Mouse (Mus musculus): ENCODE measurements around the gene Nln.
A peak's percentile ranks its signal among the peaks of the same experiment; 100 is the strongest.

The Nln gene

GRCm38 (mm10) chr13:104014038-104014437 is 95.4 kb downstream of the Nln start:
- no peak for DNase-seq (ENCODE audit: low spot score)

GRCm38 (mm10) chr13:104013380-104013779 is 96.0 kb downstream of the Nln start:
- DNase-seq (ENCODE audit: low spot score): no peak

- DNase-seq (ENCODE audit: low spot score): no peak
These were observed 97.1 kb downstream of the Nln start for GRCm38 (mm10) chr13:104012214-104012833.

GRCm38 (mm10) chr13:104011289-104011688 is 98.1 kb downstream of the Nln start:
- no peak for DNase-seq (ENCODE audit: low spot score)

- no peak for DNase-seq (ENCODE audit: low spot score)
These were observed 104.1 kb downstream of the Nln start for GRCm38 (mm10) chr13:104005231-104005845.

- DNase-seq (ENCODE audit: low spot score): no peak
These were observed 115.3 kb downstream of the Nln start for GRCm38 (mm10) chr13:103994085-103994455.

- no peak for DNase-seq (ENCODE audit: low spot score)
These were observed 116.0 kb downstream of the Nln start for GRCm38 (mm10) chr13:103993142-103994084.

- DNase-seq (ENCODE audit: low spot score): no peak
These were observed 122.8 kb downstream of the Nln start for GRCm38 (mm10) chr13:103986660-103987059.

- DNase-seq (ENCODE audit: low spot score): peak; percentile 38
These were observed 123.7 kb downstream of the Nln start for GRCm38 (mm10) chr13:103985510-103986278.

GRCm38 (mm10) chr13:103982376-103982775 is 127.0 kb downstream of the Nln start:
- no peak for DNase-seq (ENCODE audit: low spot score)

- no peak for DNase-seq (ENCODE audit: low spot score)
These were observed 129.0 kb downstream of the Nln start for GRCm38 (mm10) chr13:103980414-103980813.

GRCm38 (mm10) chr13:103978286-103978866 is 131.0 kb downstream of the Nln start:
- DNase-seq (ENCODE audit: low spot score): peak; percentile 65

GRCm38 (mm10) chr13:103977844-103978243 is 131.6 kb downstream of the Nln start:
- peak; percentile 69 for DNase-seq (ENCODE audit: low spot score)

GRCm38 (mm10) chr13:103976181-103976724 is 133.2 kb downstream of the Nln start:
- DNase-seq (ENCODE audit: low spot score): no peak

- no peak for DNase-seq (ENCODE audit: low spot score)
These were observed 134.3 kb downstream of the Nln start for GRCm38 (mm10) chr13:103975101-103975500.

GRCm38 (mm10) chr13:103973977-103974376 is 135.4 kb downstream of the Nln start:
- DNase-seq (ENCODE audit: low spot score): no peak
